Mouse (Mus musculus) layer of hippocampus, postnatal 10 days (tissue): ENCODE results near the gene Stk4. TPM values are rescaled to one million over a fixed set of nuclear protein-coding genes. Genes with fewer than 3 reads are reported as not detected.
"Not testable (repeated sequence)": the region's sequence is repeated elsewhere in the genome, so short reads cannot be mapped to it uniquely, and the experiment has no call there.

Experiments
- DNase-seq, 2 experiments: peaks; one replicate each; pipeline ENCODE4 v3.0.0; 2021; ENCODE audit warnings: low spot score in 2 of 2
- long read RNA-seq: library from polyadenylated mRNA; stranded (forward); transcript quantifications from one replicate; pipeline ENCODE4 v2.0.0, GENCODE M21; 2023
- total RNA-seq, 2 experiments: library from RNA; stranded (reverse); gene quantifications; 2 replicates each; pipeline ENCODE4 v1.2.3; 2021

The Stk4 gene
- total RNA-seq: 10 to 100 TPM; 36.7 to 41.4 TPM
- long read RNA-seq, full-length matches to known transcripts: 9 of 16 reads
- long read RNA-seq, partial matches to known transcripts: 2 of 16 reads
- long read RNA-seq, other reads (novel, unspliced or antisense): 5 of 16 reads

DNA sequence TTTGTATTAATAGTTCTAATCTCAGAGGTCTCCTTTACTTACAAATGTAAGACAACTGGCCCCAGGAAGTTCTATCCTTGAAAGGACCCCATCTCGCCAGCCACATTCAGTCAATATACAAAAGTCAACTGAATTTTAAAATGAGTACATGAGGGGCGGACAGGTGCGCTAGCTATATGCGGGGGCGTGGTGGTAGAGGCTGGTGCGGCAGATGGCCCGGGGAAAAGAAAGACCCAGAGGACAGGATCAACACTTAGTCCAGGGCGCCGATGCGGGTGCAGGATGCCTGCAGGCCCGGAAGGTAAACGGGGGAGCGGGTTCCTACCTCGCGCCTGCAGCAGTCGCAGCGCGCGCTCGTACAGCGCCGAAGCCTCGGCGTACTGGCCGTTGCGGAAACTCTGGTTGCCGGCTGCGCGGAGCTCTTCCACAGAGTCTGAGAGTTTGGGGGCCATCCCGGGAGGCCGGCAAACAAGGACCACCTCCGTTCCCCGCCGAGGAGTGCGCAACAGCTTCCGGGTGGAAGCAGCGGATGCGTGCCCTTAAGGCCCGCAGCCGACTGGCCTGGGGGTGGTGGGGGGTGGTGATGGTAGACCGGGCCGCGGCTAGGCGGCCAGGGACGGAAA lies at the start of gene Stk4:
TSS of gene Stk4 (plus strand) at position 181 of the 623 bp plus-strand sequence.
- DNase-seq: no peak

GRCm38 (mm10) chr2:164022104-164022503 lies 48.0 kb upstream of the Stk4 start:
- no peak for DNase-seq

DNA sequence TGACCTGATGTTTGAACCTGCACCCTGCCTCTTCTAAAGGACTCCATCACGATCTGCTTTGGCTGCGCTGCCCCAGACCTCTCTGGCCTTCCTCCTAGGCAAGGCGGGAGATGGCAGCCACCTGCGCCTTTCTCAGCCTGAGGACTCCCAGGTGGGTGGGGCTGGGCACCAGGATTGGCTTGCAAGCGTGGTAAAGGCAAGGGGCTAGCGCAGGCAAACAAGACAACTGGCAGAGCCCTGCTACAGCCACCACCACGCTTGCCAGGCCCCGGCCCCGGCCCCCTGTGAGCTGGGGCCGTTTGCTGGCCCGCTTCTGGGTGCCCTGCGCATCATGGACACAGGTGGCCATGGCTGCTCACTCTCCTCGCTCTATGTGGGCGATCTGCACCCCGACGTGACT lies 45.0 kb upstream of the Stk4 start, which contains the start of gene Pabpc1l:
TSS of gene Pabpc1l (plus strand) at position 301 of the 400 bp plus-strand sequence.
- DNase-seq: no peak

GRCm38 (mm10) chr2:164031147-164031546 lies 39.0 kb upstream of the Stk4 start:
- DNase-seq: no peak

DNA sequence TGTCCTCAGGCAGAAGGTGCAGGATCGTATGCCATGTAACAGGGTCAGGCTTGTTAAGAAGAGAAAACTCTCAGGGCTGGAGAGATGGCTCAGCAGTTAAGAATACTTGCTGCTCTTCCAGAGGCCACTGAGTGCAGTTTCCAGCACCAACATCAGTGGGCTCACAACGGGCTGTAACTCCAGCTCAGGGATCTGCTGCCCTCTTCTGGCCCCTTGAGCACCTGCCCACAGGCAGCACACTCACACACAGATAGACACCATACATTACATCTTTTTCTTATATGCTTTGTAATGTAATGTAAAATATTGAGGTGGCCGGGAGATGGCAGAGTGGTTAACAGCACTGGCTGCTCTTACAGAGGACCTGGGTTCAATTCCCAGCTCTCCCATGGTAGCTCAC lies 37.1 kb upstream of the Stk4 start:
- DNase-seq: no peak

GRCm38 (mm10) chr2:164036520-164037019 lies 33.6 kb upstream of the Stk4 start:
- DNase-seq: no peak

DNA sequence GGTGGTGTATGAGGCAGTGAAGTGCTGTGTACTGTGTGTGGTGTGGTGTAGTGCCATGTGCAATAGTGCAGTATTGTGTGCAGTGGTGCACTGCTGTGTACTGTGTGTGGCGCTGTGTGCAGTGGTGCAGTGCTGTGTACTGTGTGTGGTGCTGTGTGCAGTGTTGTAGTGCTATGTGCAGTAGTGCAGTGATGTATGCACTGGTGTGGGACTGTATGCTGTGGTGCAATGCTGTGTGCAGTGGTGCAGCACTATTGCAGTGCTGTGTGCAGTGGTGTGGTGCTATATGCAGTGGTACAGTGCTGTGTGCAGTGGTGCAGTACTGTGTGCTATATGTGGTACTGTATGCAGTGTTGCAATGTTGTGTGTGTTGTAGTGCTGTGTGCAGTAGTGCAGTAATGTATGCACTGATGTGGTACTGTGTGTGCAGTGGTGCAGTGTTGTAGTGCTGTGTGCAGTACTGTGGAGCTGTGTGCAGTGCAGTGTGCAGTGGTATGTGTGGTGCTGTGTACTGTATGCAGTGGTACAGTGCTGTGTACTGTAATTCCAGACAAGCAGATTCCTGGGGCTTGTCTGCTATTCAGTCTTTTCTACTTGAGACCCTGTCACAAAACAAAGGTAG lies 31.6 kb upstream of the Stk4 start:
- DNase-seq: no peak

DNA sequence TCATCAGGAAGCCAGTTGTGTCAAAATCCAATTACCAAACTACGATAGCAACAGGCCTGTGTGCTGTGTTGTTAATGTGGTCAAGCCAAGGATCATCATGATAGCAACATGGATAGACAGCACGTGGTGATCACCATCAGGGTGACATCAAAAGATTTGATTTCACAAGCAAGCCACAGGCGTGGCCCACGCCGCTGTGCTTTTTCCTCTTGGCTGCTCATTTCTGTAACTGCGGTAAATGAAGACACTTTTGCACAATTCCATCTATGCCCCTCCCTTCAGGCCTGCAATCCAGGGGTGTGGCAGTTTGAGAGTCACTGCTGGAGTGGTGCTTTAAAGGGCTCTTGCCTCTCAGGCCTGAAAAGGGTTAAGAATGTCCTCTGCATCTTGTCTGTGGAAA lies 29.2 kb upstream of the Stk4 start:
- no peak for DNase-seq

DNA sequence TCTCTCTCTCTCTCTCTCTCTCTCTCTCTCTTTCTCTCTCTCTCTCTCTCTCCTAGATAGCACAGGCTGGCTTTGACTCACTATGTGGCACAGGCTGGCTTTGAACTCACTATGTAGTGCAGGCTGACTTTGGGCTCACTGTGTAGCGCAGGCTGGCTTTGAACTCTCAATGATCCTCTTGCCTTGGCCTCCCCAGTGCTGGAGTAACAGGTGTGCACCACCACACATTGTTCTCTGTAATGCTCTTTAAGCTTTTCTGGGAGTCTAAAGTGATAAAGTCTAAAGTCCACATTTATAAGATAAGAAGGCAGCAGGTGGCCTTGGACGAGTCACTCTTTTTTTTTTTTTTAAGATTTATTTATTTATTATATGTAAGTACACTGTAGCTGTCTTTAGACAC lies 28.6 kb upstream of the Stk4 start:
- DNase-seq: no peak

DNA sequence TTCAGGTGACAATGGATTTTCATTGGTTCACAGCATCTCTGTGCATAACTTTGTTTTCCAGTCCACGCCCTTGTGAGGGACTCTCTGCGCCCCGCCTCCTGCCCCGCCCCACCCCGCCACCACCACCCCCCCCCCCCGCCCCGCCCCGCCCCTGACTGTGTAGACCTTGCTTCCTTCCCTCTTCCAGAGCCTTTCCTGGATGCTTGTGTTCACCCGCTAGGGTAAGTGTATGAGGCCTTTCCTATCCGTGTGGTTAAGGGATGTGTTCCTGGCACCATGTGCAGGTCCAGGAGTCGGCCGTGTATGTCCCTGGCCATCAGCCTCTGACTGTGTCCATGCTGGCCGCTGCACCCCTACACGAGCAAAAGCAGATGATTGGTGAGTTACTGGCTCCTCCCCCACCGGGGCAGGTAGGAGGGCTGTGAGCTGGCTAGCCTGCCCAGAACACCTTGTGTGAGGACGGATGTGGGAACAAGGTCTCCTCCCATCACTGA lies 22.9 kb upstream of the Stk4 start:
- no peak for DNase-seq

GRCm38 (mm10) chr2:164053767-164054166 lies 16.4 kb upstream of the Stk4 start:
- DNase-seq: no peak

GRCm38 (mm10) chr2:164054671-164055070 lies 15.5 kb upstream of the Stk4 start:
- DNase-seq: no peak

GRCm38 (mm10) chr2:164059634-164060235 lies 10.4 kb upstream of the Stk4 start:
- DNase-seq: no peak

DNA sequence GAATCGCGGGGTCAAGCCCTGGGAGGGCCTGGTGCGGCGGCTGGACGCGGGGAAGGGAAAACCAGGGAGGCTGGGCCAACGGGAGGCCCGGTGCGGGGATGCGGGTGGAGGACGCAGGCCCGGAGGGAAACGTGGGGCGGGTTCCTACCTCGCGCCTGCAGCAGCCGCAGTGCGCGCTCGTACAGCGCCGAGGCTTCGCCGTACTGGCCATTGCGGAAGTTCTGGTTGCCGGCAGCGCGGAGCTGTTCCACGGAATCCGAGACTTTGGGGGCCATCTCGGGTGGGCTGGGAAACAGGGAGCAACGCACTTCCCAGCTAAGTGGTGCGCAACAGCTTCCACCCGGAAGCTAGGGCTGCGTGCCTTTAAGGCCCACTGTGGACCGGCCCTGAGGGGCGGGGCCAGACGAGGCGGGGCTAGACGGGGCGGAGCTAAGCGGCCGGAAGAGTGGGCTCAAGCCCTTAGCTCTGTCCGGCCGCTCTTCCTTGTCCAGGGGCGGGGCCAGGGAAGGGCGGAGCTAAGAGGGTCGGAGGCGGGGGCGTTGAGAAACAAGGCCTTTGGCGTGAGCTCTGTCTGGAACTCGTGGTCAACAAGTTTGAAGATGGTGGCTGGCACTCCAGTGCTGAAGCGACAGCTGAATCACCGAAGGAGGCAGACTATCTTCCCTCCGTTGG lies 779 bp downstream of the Stk4 start, which contains the start of gene Tomm34:
TSS of gene Tomm34 (minus strand) at position 405 of the 672 bp plus-strand sequence.
- DNase-seq: peak; percentile 86 to 92

DNA sequence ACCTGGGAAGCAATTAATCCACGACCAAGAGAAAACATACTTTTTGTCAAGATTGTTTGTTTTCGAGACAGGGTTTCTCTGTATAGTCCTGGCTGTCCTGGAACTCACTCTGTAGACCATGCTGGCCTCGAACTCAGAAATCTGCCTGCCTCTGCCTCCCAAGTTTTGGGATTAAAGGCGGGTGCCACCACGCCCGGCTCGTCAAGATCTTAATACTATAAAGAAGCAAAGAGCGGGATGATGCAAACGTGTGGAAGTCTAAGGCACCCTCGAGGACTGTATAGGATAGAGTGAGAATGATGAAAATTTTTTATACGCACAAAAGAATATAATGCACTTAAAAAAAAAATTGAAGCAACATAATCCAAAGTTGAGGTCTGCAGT lies 1.3 kb downstream of the Stk4 start:
- DNase-seq: not testable (repeated sequence)

GRCm38 (mm10) chr2:164072109-164072508 lies 2.0 kb downstream of the Stk4 start:
- DNase-seq: no peak

DNA sequence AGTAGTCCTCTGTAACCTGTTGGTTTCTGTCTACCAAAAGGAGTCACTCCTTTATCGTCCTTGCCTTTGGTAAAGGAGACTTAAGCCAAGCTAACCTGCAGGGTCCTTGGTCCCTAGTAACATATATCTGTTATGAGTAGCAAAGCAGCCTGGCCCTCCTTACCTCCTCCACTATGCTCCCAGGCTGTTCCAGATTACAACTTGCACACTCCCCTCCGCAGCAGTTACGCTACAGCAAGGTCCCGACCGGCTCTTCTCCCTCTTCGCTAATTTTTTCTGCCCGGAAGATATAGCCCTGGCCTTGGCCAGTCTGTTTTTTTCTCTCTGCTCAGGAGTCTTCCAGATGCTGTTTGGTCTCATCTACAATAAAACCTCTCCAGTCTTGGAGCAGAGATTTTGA lies 3.0 kb downstream of the Stk4 start:
- no peak for DNase-seq

DNA sequence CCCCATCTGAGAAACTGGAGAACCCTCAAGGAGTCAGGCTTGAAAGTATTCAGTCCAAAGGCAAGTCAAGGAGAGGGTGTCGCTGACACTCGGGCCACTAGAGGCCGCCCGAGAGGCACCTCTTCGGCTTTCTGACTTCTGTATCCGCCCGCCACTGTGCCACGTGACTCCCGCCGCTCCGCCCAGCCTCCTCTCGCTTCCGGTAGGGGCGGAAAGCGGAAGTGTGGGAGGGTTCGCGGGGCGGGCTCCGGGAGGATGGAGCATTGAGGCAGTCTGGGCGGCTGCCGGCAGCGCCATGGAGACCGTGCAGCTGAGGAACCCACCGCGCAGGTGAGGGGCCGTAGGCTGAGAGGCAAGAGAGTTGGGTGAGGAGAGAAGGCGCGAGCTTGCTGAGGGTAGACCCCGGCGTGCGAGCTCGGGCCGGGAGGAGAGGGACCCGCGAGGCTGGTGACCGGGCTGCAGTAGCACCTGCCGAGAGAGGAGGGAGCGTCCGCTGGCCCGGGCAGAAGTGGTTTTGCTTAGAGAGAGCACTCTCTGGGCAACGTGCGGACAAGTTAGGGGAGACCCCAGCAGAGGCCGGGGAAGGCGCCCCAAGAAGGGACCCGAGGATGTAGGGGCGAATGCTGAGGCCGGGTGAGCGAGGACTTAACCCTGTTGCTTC lies 3.9 kb downstream of the Stk4 start:
- DNase-seq: peak; percentile 98

GRCm38 (mm10) chr2:164075088-164075487 lies 5.0 kb downstream of the Stk4 start:
- no peak for DNase-seq

GRCm38 (mm10) chr2:164076874-164077425 lies 6.8 kb downstream of the Stk4 start:
- no peak for DNase-seq

- DNase-seq: no peak
These were observed 7.8 kb downstream of the Stk4 start for GRCm38 (mm10) chr2:164077875-164078274.
